Mouse (Mus musculus): Measurements from ENCODE around the gene Zmynd10.

- TF ChIP-seq CTCF (IDR thresholded peaks at IDR 0.05) = no peak
- no peak for TF ChIP-seq POLR2A (IDR thresholded peaks at IDR 0.05; ENCODE audit: insufficient read depth, low read depth, low read length)
- TF ChIP-seq EP300 (IDR thresholded peaks at IDR 0.05; ENCODE audit: insufficient read depth, low read depth, low read length) = no peak
These were observed 4.8 kb upstream of the Zmynd10 start for GRCm38 (mm10) chr9:107542352-107542686.

Measured in heart, adult 2 months (tissue).